Mouse (Mus musculus) heart, postnatal 0 days (tissue): ENCODE results near the gene Atf2.

Experiments used
- CTCF ChIP-seq: IDR thresholded peaks from 2 replicates; pipeline ENCODE4 v1.5.1; 2016; ENCODE audit warnings: antibody characterized with exemption, control low read depth, low read depth
- EP300 ChIP-seq: IDR thresholded peaks from 2 replicates; pipeline ENCODE4 v1.6.1; 2016; ENCODE audit warnings: antibody characterized with exemption, low read depth

DNA sequence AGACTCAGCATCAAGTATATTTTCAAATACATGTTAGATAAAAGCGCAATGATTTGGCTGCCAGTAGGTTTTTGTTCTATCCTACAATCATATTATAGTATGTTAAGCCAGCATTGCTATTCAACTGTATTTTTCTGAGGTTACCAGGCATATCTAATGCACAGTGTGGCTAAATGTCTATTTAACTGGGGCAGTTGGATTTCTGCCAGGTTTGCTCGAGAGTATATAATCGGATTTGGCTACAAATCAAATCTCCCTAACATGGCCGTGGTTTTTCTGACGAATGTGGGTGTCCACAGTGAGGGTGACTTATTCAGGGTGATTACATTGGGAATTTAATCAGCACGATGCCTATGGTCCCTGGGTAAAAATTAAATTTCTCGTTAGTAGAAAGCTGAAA is 112.6 kb downstream of the Atf2 start:
- TF ChIP-seq CTCF (no peak), EP300 (no peak)
